Mouse (Mus musculus): Measurements from ENCODE around the gene Epyc. TPM values are rescaled to one million over a fixed set of nuclear protein-coding genes. Genes with fewer than 3 reads are reported as not detected.
"Not testable (repeated sequence)": the region's sequence is repeated elsewhere in the genome, so short reads cannot be mapped to it uniquely, and the experiment has no call there.

Epyc gene
- polyA plus RNA-seq, 1 experiment from 2014 or later = not detected

DNA sequence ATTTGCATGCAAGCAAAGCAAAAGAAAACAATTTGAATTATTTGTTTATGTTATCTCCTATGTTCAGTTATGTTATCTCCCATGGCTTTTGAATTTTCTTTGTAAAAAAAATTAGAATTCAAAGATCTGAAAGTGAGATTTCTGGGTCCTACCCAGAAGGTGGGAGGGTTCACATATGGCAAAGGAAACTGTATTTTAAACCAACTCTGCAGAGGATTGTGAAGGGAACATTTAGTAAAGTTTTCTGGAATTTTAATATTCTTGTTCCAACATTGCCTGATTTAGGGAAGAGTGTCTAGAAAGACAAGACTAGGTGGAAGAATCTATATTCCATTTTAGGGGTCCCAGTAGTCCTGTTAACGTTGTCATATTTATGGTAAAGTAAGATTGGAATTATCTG lies 73.4 kb downstream of the Epyc start:
- no peak overlapping the region for H3K4me3 ChIP-seq (ENCODE audit: low read depth, low read length)
- H3K27me3 ChIP-seq (replicated peaks; ENCODE audit: insufficient read depth, low read length) = no peaks in the 10 kb centered on the region
- no peaks in the 10 kb centered on the region for H3K9me3 ChIP-seq (ENCODE audit: low read length)
- no peaks in the 10 kb centered on the region for H3K4me1 ChIP-seq (ENCODE audit: insufficient read depth, low read depth, low read length)
- no peak overlapping the region for H3K4me2 ChIP-seq (replicated peaks; ENCODE audit: low read depth, low read length)
- WGBS = 75% methylated on average over 1 of the region's 1 CpGs
- ATAC-seq = no peak
- no peak for DNase-seq (ENCODE audit: low spot score)
- no peaks in the 10 kb centered on the region for H3K36me3 ChIP-seq (ENCODE audit: insufficient read depth, low read length)
- no peak overlapping the region for H3K27ac ChIP-seq (ENCODE audit: low read length)
- TF ChIP-seq CTCF (IDR thresholded peaks at IDR 0.05) = no peak
- H3K9ac ChIP-seq (replicated peaks; ENCODE audit: low read depth) = no peak overlapping the region

- ATAC-seq = no peak
- WGBS = 62% methylated on average over 2 of the region's 2 CpGs
- Histone ChIP-seq H3K27ac (ENCODE audit: low read length) (no peak overlapping the region), H3K27me3 (replicated peaks; ENCODE audit: insufficient read depth, low read length) (no peaks in the 10 kb centered on the region), H3K4me1 (ENCODE audit: insufficient read depth, low read depth, low read length) (no peaks in the 10 kb centered on the region), H3K9ac (replicated peaks; ENCODE audit: low read depth) (no peak overlapping the region), H3K4me3 (ENCODE audit: low read depth, low read length) (no peak overlapping the region), H3K4me2 (replicated peaks; ENCODE audit: low read depth, low read length) (no peak overlapping the region), H3K36me3 (ENCODE audit: insufficient read depth, low read length) (no peaks in the 10 kb centered on the region), H3K9me3 (ENCODE audit: low read length) (no peaks in the 10 kb centered on the region)
- TF ChIP-seq CTCF (IDR thresholded peaks at IDR 0.05) (no peak), EP300 (IDR thresholded peaks at IDR 0.05) (no peak)
- no peak for DNase-seq (ENCODE audit: low spot score)
These were observed 74.2 kb downstream of the Epyc start for GRCm38 (mm10) chr10:97718021-97718420.

DNA sequence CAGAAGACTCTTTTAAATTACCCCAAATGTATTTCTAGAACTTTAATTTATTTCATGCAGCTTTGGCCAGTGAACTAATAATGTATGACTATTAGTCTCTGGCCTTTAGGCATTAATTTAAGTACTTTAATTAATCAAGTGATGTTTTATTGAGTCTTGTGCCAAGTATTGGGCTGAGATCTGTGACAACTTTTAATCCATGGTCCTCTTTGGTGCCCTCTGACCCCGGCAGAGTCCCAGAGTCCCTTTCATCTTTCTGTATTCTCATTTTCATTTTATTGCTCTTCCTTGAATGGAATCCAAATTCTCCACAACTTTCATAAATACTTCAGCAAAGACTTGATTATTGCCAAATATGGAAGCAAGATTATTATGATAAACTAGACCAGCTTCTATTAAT lies 76.8 kb downstream of the Epyc start:
- no peak overlapping the region for H3K4me3 ChIP-seq (ENCODE audit: low read depth, low read length)
- peak; percentile 6 for DNase-seq (ENCODE audit: low spot score)
- H3K9ac ChIP-seq (replicated peaks; ENCODE audit: low read depth) = no peak overlapping the region
- no peak overlapping the region for H3K27ac ChIP-seq (ENCODE audit: low read length)
- TF ChIP-seq EP300 (IDR thresholded peaks at IDR 0.05) (no peak), CTCF (IDR thresholded peaks at IDR 0.05) (no peak)
- H3K36me3 ChIP-seq (ENCODE audit: insufficient read depth, low read length) = no peaks in the 10 kb centered on the region
- no peaks in the 10 kb centered on the region for H3K9me3 ChIP-seq (ENCODE audit: low read length)
- no peak for ATAC-seq
- no peaks in the 10 kb centered on the region for H3K4me1 ChIP-seq (ENCODE audit: insufficient read depth, low read depth, low read length)
- WGBS = 71% methylated on average over 1 of the region's 1 CpGs
- no peak overlapping the region for H3K4me2 ChIP-seq (replicated peaks; ENCODE audit: low read depth, low read length)
- H3K27me3 ChIP-seq (replicated peaks; ENCODE audit: insufficient read depth, low read length) = no peaks in the 10 kb centered on the region

GRCm38 (mm10) chr10:97722709-97723108 lies 78.8 kb downstream of the Epyc start:
- no peak overlapping the region for H3K9ac ChIP-seq (replicated peaks; ENCODE audit: low read depth)
- 92% methylated on average over 9 of the region's 9 CpGs for WGBS
- ATAC-seq = no peak
- H3K4me3 ChIP-seq (ENCODE audit: low read depth, low read length) = no peak overlapping the region
- H3K36me3 ChIP-seq (ENCODE audit: insufficient read depth, low read length) = no peaks in the 10 kb centered on the region
- no peak overlapping the region for H3K4me2 ChIP-seq (replicated peaks; ENCODE audit: low read depth, low read length)
- H3K27ac ChIP-seq (ENCODE audit: low read length) = no peak overlapping the region
- no peaks in the 10 kb centered on the region for H3K4me1 ChIP-seq (ENCODE audit: insufficient read depth, low read depth, low read length)
- no peaks in the 10 kb centered on the region for H3K9me3 ChIP-seq (ENCODE audit: low read length)
- no peaks in the 10 kb centered on the region for H3K27me3 ChIP-seq (replicated peaks; ENCODE audit: insufficient read depth, low read length)
- TF ChIP-seq CTCF (IDR thresholded peaks at IDR 0.05) (no peak), EP300 (IDR thresholded peaks at IDR 0.05) (no peak)
- DNase-seq (ENCODE audit: low spot score) = no peak

DNA sequence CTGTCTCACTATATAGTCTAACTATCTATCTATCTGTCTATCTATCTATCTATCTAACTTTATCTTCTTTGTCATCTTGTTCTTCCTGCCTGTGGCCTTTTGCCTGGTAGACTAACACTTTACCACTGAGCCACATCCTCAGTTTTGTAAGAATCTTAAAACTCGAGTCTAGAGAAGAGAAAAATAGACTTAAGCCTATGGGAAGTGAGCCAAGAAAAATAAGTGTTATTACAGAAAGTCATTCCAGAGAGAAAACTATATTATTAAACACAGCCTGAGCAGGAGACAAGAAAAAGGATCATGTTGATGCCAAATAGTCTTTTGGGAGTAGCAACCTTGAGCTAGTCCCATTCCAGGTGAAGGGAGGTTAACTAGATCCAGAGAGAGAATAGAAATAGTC lies 82.1 kb downstream of the Epyc start:
- DNase-seq (ENCODE audit: low spot score) (no peak), ATAC-seq (no peak)
- Histone ChIP-seq H3K4me3 (ENCODE audit: low read depth, low read length) (no peak overlapping the region), H3K27me3 (replicated peaks; ENCODE audit: insufficient read depth, low read length) (no peaks in the 10 kb centered on the region), H3K27ac (ENCODE audit: low read length) (no peak overlapping the region), H3K9ac (replicated peaks; ENCODE audit: low read depth) (no peak overlapping the region), H3K4me1 (ENCODE audit: insufficient read depth, low read depth, low read length) (no peaks in the 10 kb centered on the region), H3K9me3 (ENCODE audit: low read length) (no peaks in the 10 kb centered on the region), H3K4me2 (replicated peaks; ENCODE audit: low read depth, low read length) (no peak overlapping the region), H3K36me3 (ENCODE audit: insufficient read depth, low read length) (no peaks in the 10 kb centered on the region)
- TF ChIP-seq EP300 (IDR thresholded peaks at IDR 0.05) (no peak), CTCF (IDR thresholded peaks at IDR 0.05) (no peak)
- 10% methylated on average over 1 of the region's 1 CpGs for WGBS

- DNase-seq (ENCODE audit: low spot score); H3K27me3 ChIP-seq (replicated peaks; ENCODE audit: insufficient read depth, low read length); H3K27ac ChIP-seq (ENCODE audit: low read length); H3K36me3 ChIP-seq (ENCODE audit: insufficient read depth, low read length); H3K9ac ChIP-seq (replicated peaks; ENCODE audit: low read depth); H3K4me2 ChIP-seq (replicated peaks; ENCODE audit: low read depth, low read length); H3K9me3 ChIP-seq (ENCODE audit: low read length); H3K4me1 ChIP-seq (ENCODE audit: insufficient read depth, low read depth, low read length); ATAC-seq; H3K4me3 ChIP-seq (ENCODE audit: low read depth, low read length): not testable (repeated sequence)
These were observed 82.8 kb downstream of the Epyc start, which contains the start of gene C030005K15Rik for GRCm38 (mm10) chr10:97726655-97727054. C030005K15Rik (minus strand) TSS chr10:97726755.

Other genes starting within 250 kb of the Epyc start
- gene Dcn, start 164.5 kb upstream of the Epyc start, polyA plus RNA-seq (2015; fragmentation: Nextera tagmentation; extraction: Ambion mirVana) = 35.4 and 42.5 TPM in 2 replicates
- gene Lum, start 78.9 kb upstream of the Epyc start, polyA plus RNA-seq (2015; fragmentation: Nextera tagmentation; extraction: Ambion mirVana) = 2.8 and 3.4 TPM in 2 replicates
- gene Kera, start 37.2 kb upstream of the Epyc start, polyA plus RNA-seq (2015; fragmentation: Nextera tagmentation; extraction: Ambion mirVana) = not detected in 2 replicates
- gene Ccer1, start 49.0 kb downstream of the Epyc start, polyA plus RNA-seq (2015; fragmentation: Nextera tagmentation; extraction: Ambion mirVana) = not detected in 2 replicates
- not detected in 2 replicates for gene C030005K15Rik, start 82.7 kb downstream of the Epyc start, polyA plus RNA-seq (2015; fragmentation: Nextera tagmentation; extraction: Ambion mirVana)